Mouse (Mus musculus) bone marrow, adult 2 months (tissue): ENCODE results near the gene Fam241a.

Experiments
- CTCF ChIP-seq: fragments of 200-500 bp; IDR thresholded peaks from 2 replicates; pipeline ENCODE4 v1.5.1; 2011; ENCODE audit warnings: low read length, control low read depth; ENCODE audit not compliant: control insufficient read depth, insufficient read depth
- POLR2A ChIP-seq: fragments of 200-500 bp; IDR thresholded peaks from 2 replicates; pipeline ENCODE4 v1.6.1; 2011; ENCODE audit warnings: low read depth, mild to moderate bottlenecking, control low read depth, low read length, borderline replicate concordance; ENCODE audit not compliant: control insufficient read depth

DNA sequence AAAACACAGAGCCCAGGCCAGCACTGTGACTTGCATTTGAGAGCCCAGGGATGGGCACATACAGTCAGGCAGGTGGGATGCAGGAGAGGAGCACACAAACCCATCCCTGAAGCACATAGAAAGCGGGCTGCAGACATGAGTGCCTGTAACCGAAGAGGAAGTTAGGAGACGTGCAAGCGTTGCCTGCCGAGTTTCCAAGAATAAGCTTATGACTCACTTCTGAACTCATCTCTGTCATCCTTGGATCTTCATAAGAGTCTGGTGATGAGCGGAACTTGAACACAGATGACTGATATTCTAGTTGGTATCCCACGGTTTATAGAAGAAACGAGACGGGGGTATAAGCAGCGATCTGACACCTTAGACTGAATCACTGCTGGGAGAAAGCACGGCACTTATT lies 36.3 kb upstream of the Fam241a start:
- TF ChIP-seq POLR2A (no peak), CTCF (no peak)
